Mouse (Mus musculus): Measurements from ENCODE around the gene Frzb.

DNA sequence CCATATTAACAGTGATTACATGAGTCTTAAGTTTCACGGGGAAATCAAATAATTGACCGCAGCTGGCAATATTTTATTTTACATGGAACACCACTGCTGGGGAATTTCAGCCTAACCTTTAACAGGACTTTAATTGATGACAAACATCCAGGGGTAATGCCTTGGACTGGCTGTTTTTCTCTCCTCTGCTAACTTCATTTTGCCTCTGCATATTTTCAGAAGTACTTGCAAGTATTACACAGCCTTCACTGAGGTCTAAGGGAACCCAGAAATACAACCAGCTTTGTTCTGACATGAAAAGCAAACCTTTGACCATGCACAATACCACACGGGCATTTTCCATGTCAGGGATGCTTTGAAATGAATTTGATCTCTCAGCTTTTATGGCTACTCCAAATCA is 50.6 kb downstream of the Frzb start:
- TF ChIP-seq CTCF (IDR thresholded peaks at IDR 0.05) (no peak), EP300 (IDR thresholded peaks at IDR 0.05) (no peak)
